Mouse (Mus musculus) lung, postnatal 0 days (tissue): ENCODE data around the gene Phf21a.

Experiments
- CTCF ChIP-seq: IDR thresholded peaks from 2 replicates; pipeline ENCODE4 v1.5.1; 2016; ENCODE audit warnings: antibody characterized with exemption, mild to moderate bottlenecking
- EP300 ChIP-seq: IDR thresholded peaks from 2 replicates; pipeline ENCODE4 v1.6.1; 2016; ENCODE audit warnings: antibody characterized with exemption, mild to moderate bottlenecking, control low read depth

DNA sequence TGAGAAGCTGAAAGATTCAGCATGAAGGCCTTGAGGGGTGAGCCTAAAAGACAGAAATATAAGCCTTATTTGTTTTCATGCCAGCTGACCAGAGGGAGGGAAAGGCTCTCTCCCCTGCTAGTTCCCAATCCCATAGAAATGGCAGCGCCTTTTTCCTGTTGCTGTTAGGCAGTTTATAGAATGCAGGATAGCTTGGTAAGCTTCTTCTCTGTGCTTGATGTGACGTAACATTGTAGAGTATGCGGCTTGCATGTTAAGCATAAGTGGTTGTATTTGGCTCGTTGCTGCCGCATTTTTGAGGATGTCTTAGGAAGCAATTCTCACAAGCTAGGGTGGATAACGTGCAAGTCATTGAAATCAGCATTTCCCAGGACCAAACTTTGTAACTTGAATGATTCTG is 105.2 kb downstream of the Phf21a start:
- TF ChIP-seq CTCF = no peak
- no peak for TF ChIP-seq EP300
